ENCODE assay signal across 29 mouse cellular contexts in the genomic region with DNA sequence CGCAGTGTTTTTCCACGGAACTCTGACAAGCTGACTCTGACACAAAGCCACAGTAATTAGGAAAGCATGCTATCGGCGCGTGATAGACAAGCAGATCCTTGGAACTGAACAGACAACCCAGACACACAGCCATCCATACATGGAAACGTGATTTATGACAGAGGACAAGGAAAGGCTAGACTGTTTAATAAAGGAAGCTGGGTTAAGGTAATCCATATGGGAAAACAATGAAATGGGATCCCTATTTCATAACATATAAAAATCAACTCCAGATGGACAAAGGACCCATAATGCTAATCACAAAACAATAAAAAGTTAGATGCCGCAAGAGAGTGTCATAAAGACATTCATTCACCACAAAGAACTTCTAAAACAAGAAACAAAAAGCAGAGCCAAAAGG.
A peak's percentile ranks its signal among the peaks of the same experiment; 100 is the strongest.
DNase-seq lines count a peak whose midpoint lies in the region; ATAC-seq and TF ChIP-seq lines count a peak whose summit lies in the region.
"Had no signal": no experiment of that assay in that cellular context is flagged by ENCODE, and none has a peak within 500 bp of the region (broad histone marks: within the 10 kb centered on the region; RNA-seq: fewer than 3 reads in every experiment).

No protein-coding gene starts in this region.

- no peaks in the 10 kb centered on the region for H3K9me3 ChIP-seq in hindbrain, embryonic 10.5 days
- H3K9me3 ChIP-seq in hindbrain, embryonic 16.5 days (ENCODE audit: control insufficient read depth, low read length): no peaks in the 10 kb centered on the region
- H3K9me3 ChIP-seq in embryonic facial prominence, embryonic 13.5 days: no peaks in the 10 kb centered on the region
- H3K9me3 ChIP-seq in limb, embryonic 14.5 days (ENCODE audit: control insufficient read depth, low read length): no peaks in the 10 kb centered on the region
- H3K9me3 ChIP-seq: embryonic facial prominence, embryonic 15.5 days; forebrain, embryonic 13.5 days; kidney, embryonic 15.5 days; liver, embryonic 15.5 days had no signal

- no peak for TF ChIP-seq POLR2A in limb, embryonic 14.5 days (IDR thresholded peaks at IDR 0.05; ENCODE audit: borderline replicate concordance, extremely low read depth, insufficient read depth, insufficient read length)

- WGBS in hindbrain, embryonic 10.5 days: 47% methylated on average over 7 of the region's 7 CpGs
- 39% methylated on average over 7 of the region's 7 CpGs for WGBS in hindbrain, embryonic 16.5 days
- 18% methylated on average over 7 of the region's 7 CpGs for WGBS in embryonic facial prominence, embryonic 13.5 days
- 21% methylated on average over 7 of the region's 7 CpGs for WGBS in limb, embryonic 14.5 days

- H3K9ac ChIP-seq in hindbrain, embryonic 16.5 days (ENCODE audit: low read depth, low read length): no peak overlapping the region
- no peak overlapping the region for H3K9ac ChIP-seq in embryonic facial prominence, embryonic 13.5 days
- H3K9ac ChIP-seq in limb, embryonic 14.5 days (ENCODE audit: low read depth, low read length, severe bottlenecking): no peak overlapping the region
- H3K9ac ChIP-seq: embryonic facial prominence, embryonic 15.5 days; forebrain, embryonic 13.5 days; kidney, embryonic 15.5 days; liver, embryonic 15.5 days; lung, embryonic 14.5 days had no signal

- peaks cover 23% of the 10 kb centered on the region for H3K4me1 ChIP-seq in hindbrain, embryonic 10.5 days (replicated peaks)
- H3K4me1 ChIP-seq in hindbrain, embryonic 16.5 days (ENCODE audit: control insufficient read depth, insufficient read depth, low read depth, low read length): no peaks in the 10 kb centered on the region
- peaks cover 15% of the 10 kb centered on the region for H3K4me1 ChIP-seq in embryonic facial prominence, embryonic 13.5 days
- peaks cover 5% of the 10 kb centered on the region; the same call in 1 of the 2 replicates for H3K4me1 ChIP-seq in limb, embryonic 14.5 days (ENCODE audit: control insufficient read depth, insufficient read depth, low read length)
- H3K4me1 ChIP-seq: embryonic facial prominence, embryonic 15.5 days; kidney, embryonic 15.5 days; liver, embryonic 15.5 days had no signal

- 0 out of 2 replicates have a peak overlapping the region, but pooled peaks have one; percentile 23 for H3K27ac ChIP-seq in hindbrain, embryonic 10.5 days
- no peak overlapping the region for H3K27ac ChIP-seq in hindbrain, embryonic 16.5 days (ENCODE audit: low read depth, low read length)
- H3K27ac ChIP-seq in embryonic facial prominence, embryonic 13.5 days: no peak overlapping the region
- no peak overlapping the region for H3K27ac ChIP-seq in limb, embryonic 14.5 days (replicated peaks; ENCODE audit: low read depth, low read length)
- H3K27ac ChIP-seq: embryonic facial prominence, embryonic 15.5 days; forebrain, embryonic 13.5 days; hindbrain, postnatal 0 days; kidney, embryonic 15.5 days; liver, embryonic 15.5 days had no signal

- no peak for ATAC-seq in hindbrain, embryonic 16.5 days
- ATAC-seq in embryonic facial prominence, embryonic 13.5 days (ENCODE audit: insufficient number of reproducible peaks, insufficient read depth, low FRiP score, low TSS enrichment, low read depth): no peak
- no peak for ATAC-seq in limb, embryonic 14.5 days (ENCODE audit: low FRiP score, low read depth)
- ATAC-seq: activated CD4-positive, CD25-positive, alpha-beta regulatory T cell, adult 4 months; forebrain, embryonic 13.5 days; hindbrain, postnatal 0 days; midbrain, embryonic 16.5 days had no signal

- no peak for DNase-seq in hindbrain, embryonic 10.5 days (ENCODE audit: low spot score)
- DNase-seq in NIH3T3 (ENCODE audit: low read depth): peak; percentile 54
- DNase-seq in limb, embryonic 14.5 days (ENCODE audit: low spot score): peak; percentile 40
- no peak for DNase-seq in urinary bladder, postnatal 4 days (ENCODE audit: low spot score in 2 of 2)
- no peak for DNase-seq in adipocyte (ENCODE audit: low spot score)
- DNase-seq: adrenal gland, adult 8-10 months; B cell, adult 2 months; cerebellum, adult 8-10 months; cerebellum, postnatal 25 days; gastrocnemius, postnatal 25 days; heart, adult 18-20 months; heart, postnatal 4 days; kidney, adult 11 months; kidney, postnatal 25 days; left cerebral cortex, postnatal 4 days; lung, embryonic 14.5 days; lung, postnatal 14 days; spleen, adult 18-20 months; thymus, postnatal 25 days had no signal

- H3K4me3 ChIP-seq in hindbrain, embryonic 10.5 days: no peak overlapping the region
- H3K4me3 ChIP-seq in hindbrain, embryonic 16.5 days (ENCODE audit: low read length): no peak overlapping the region
- no peak overlapping the region for H3K4me3 ChIP-seq in embryonic facial prominence, embryonic 13.5 days
- no peak overlapping the region for H3K4me3 ChIP-seq in limb, embryonic 14.5 days (replicated peaks; ENCODE audit: low read length)
- H3K4me3 ChIP-seq: embryonic facial prominence, embryonic 15.5 days; forebrain, embryonic 13.5 days; kidney, embryonic 15.5 days; liver, embryonic 15.5 days had no signal

- H3K27me3 ChIP-seq in hindbrain, embryonic 10.5 days (ENCODE audit: insufficient read depth, poor library complexity, severe bottlenecking): no peaks in the 10 kb centered on the region
- H3K27me3 ChIP-seq in hindbrain, embryonic 16.5 days (replicated peaks; ENCODE audit: control insufficient read depth, insufficient read depth, low read length): no peaks in the 10 kb centered on the region
- no peaks in the 10 kb centered on the region for H3K27me3 ChIP-seq in embryonic facial prominence, embryonic 13.5 days
- H3K27me3 ChIP-seq in limb, embryonic 14.5 days (ENCODE audit: control insufficient read depth, insufficient read depth, low read length): no peaks in the 10 kb centered on the region
- H3K27me3 ChIP-seq: embryonic facial prominence, embryonic 15.5 days; forebrain, embryonic 13.5 days; kidney, embryonic 15.5 days; liver, embryonic 15.5 days had no signal

- H3K36me3 ChIP-seq in hindbrain, embryonic 10.5 days: no peaks in the 10 kb centered on the region
- H3K36me3 ChIP-seq in hindbrain, embryonic 16.5 days (ENCODE audit: control insufficient read depth, insufficient read depth, low read length): no peaks in the 10 kb centered on the region
- no peaks in the 10 kb centered on the region for H3K36me3 ChIP-seq in embryonic facial prominence, embryonic 13.5 days
- no peaks in the 10 kb centered on the region for H3K36me3 ChIP-seq in limb, embryonic 14.5 days (ENCODE audit: control insufficient read depth, insufficient read depth, low read length)
- H3K36me3 ChIP-seq: embryonic facial prominence, embryonic 15.5 days; kidney, embryonic 15.5 days; liver, embryonic 15.5 days had no signal

- no peak overlapping the region for H3K4me2 ChIP-seq in hindbrain, embryonic 16.5 days (ENCODE audit: low read length)
- H3K4me2 ChIP-seq in embryonic facial prominence, embryonic 13.5 days: 0 out of 2 replicates have a peak overlapping the region, but pooled peaks have one; percentile 2
- H3K4me2 ChIP-seq in limb, embryonic 14.5 days (replicated peaks; ENCODE audit: low read depth, low read length, severe bottlenecking): no peak overlapping the region
- H3K4me2 ChIP-seq: embryonic facial prominence, embryonic 15.5 days; forebrain, embryonic 13.5 days; heart, embryonic 11.5 days; kidney, embryonic 15.5 days; liver, embryonic 15.5 days; lung, embryonic 14.5 days had no signal

Comparison
In these comparisons a context has a peak if more than half of its experiments do, and no peak if none do; other contexts are left out.
1. DNase-seq: peak in NIH3T3 (single experiment) and limb, embryonic 14.5 days (single experiment); none in hindbrain, embryonic 10.5 days (single experiment), urinary bladder, postnatal 4 days (0 of 2) and adipocyte (single experiment).